Mouse (Mus musculus) thymus, postnatal 25 days (tissue): ENCODE results near the gene Tnfaip3.

Source experiments
- DNase-seq: peaks from one replicate; pipeline ENCODE4 v3.0.0; 2022

Tnfaip3 gene

DNA sequence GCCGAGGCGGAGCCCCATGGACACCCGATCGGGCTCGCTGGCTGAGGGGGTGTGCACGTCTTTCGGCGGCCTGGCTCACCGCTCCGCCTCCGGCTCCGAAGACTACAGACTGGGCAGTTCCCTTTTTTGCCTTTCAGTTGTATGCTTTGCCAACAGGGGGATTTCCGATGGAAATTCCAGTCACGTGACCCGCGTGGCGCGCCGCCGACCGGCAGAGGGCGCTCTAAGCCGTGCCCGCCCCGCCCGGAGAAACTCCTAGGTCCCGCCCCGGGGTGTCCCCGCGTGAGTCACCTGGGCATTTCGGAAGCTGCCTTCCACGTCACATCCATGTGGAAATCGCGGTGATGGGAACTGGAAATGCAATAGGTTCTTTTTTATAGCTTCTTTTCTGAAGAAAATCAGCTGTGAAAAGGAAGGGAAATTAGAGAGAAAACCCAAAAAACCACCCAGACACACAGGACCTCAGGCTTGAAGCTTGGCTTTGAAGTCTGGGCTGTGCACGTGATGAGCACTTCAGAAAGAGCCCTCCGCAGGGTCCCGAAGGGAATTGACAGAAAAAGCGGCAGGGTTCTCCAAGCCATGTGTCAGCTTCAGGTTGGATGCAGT is at the start of gene Tnfaip3:
Gene Tnfaip3 (minus strand): TSS at position 401 of the 606 bp plus-strand sequence.
- peak; percentile 99 for DNase-seq

DNA sequence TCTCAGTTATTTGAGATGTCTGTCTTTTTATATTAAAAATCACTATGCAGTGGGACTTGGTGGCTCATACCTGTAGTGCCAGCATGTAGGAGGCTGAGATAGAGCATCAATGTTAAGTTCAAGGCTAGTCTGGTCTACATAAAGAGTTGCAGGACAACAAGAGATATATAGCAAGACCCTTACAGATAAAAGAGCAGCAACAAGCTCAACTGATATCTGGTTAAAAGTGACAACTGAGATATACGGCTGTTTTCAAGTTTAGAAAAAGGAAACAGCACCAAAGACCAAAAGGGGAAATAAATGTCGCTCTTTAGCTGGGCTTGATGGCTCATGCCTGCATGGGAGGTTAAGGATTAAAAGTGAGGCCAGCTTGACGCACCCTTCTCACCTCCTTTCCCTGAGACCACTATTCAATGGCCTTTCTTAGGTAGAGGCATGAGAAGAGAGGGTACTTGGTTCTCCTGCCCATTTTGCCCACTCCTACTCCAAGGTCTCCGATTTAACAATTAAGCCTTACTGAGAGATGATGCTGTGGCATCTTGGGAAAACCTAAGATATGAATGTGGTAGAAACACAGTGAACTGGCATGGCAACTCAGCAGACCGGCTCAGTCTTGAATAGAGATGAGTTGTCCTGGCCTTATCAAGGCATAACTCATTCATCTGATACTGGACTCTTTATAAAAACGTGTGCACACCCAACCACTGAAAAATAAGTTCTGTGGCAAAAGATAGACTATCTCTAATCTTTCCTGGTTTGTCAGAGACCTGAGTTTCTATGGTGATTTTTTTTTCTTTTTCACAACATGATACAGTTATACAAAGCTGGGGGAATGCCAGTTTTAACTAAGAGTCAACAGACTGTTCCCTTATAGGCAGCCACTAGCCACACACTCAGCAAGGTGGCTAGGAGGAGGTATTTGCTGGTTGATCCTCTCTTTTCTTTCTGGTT is 49.5 kb upstream of the Tnfaip3 start:
- no peak for DNase-seq

DNA sequence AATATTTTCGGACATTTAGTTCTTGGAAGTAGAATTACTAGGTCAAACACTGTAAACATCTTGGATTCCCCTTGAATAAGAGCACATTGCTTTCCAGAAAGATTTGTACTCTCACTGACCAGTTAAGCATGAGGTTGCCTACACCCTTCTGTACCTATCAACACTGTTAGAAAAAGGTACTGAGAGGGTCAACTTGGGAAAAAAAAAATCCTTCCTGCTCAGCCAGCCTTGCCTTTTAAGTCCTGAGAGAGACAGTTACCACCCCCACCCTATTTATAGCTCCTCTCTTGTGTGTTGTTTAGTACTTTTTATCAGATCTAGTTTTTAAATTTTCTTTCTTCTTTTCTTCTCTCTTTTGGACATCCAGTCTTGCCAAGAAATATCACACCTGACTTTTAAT is 48.2 kb upstream of the Tnfaip3 start:
- no peak for DNase-seq

DNA sequence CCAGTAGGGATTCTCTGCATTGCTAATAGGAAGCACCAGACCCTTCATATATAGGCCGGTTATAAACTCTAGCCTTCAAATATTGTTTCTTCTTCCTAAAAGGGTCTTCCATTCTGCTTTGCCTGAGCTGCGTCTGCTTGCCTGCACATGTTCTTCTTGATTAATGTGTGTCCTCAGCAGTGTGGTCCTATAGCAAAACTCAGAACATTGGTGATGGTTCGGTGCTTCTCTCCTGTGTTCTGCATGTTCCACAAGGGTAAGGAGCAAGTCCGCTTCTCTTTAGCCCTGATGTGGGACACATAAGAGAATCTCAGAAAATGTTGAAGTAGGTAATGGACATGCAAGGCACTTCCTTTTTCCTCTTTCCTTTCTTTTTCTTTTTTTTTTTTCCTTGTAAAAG is 47.8 kb upstream of the Tnfaip3 start:
- DNase-seq, result peak; percentile 42

GRCm38 (mm10) chr10:19062098-19062905 is 46.8 kb upstream of the Tnfaip3 start:
- peak; percentile 74 for DNase-seq

- no peak for DNase-seq
Observed at GRCm38 (mm10) chr10:19061201-19061600, 45.7 kb upstream of the Tnfaip3 start.

GRCm38 (mm10) chr10:19053524-19053923 is 38.1 kb upstream of the Tnfaip3 start:
- no peak for DNase-seq

GRCm38 (mm10) chr10:19045986-19046385 is 30.5 kb upstream of the Tnfaip3 start:
- DNase-seq, result no peak

DNA sequence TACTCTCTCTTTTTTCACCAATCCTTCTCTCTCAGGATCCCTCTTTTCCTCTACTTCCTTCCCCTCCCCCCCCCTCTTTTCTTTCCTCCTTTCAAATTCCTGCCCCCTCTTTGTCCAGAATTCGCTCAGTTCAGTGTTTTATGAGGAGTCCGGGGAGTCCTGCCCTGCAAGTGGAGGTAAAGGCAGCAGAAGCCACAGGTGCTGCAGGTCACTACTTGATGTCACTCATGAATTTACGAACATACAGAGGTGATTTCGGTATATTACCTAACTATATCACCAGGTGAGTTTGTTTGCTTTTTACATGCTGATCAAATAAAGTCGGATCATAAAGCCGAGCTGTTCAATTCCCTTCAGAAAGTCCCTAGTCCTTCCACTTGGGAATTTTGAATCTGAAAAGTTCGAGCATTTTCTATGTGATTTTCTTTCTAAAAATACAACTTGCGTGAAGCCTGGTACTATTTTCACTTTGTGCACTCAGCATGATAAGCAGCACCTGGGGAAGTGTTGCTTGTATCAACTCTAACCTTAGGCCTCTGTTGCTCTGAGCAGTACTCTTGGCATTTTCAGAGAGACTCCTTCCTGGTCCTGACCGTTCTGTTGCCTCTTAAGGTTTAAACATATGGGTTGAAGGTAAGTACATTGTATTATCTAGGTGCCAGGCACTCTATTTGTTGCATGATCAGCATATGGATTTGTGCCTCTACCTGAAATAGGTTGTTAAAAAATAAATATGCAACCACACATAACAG is 29.5 kb upstream of the Tnfaip3 start:
- DNase-seq, result no peak

DNA sequence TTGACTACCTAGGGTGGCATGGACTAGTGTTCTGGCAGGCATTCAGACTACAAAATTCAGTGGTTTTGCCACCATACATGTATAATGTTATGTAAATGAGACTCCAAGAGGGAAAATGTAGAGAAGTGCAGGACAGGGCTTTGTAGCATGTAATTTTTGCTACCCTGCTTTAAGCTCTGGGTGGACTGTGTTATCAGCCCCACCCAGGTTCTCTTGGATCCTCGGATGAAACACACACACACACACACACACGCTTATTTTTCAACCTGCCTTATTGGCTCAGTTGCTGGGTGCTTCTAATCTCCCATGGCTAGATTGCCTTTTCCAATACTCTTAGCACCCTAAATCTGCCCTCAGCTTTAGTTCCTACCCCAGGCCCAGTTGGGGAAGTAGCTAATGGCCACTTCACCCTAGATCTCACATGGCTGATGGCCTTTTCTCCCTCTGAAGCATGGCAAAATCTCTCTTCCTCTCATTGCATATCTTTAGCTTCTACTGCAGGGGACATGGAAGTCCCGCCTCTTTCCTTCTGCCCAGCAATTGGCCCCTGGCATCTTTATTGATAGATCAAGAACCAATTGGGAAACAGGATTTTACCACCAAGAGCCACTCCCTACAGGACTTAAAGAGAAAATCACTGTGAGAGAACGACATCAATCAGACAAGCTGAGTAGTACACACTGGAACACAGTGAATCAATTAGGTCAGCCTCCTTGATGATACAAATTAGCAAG is 28.2 kb upstream of the Tnfaip3 start:
- peak; percentile 55 for DNase-seq

DNA sequence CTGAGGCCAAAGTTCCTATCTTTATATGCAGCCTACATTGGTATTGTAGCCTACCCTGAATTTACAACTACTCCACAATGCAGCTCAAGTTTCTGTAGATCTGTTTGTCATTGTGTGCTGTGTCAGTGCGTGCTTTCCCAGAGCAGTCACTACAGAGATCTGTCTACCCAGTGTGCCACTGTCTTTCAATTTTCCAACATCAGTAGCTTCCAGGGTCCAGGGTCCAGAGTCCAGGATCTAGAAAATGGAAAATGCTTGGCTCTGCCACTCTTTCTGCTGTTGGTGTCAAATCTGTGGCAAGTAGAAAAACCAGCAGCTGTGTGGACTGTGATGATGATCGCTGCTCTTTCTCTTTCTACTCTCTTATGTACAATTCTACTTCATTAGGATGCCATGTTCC is 24.7 kb upstream of the Tnfaip3 start:
- no peak for DNase-seq

DNA sequence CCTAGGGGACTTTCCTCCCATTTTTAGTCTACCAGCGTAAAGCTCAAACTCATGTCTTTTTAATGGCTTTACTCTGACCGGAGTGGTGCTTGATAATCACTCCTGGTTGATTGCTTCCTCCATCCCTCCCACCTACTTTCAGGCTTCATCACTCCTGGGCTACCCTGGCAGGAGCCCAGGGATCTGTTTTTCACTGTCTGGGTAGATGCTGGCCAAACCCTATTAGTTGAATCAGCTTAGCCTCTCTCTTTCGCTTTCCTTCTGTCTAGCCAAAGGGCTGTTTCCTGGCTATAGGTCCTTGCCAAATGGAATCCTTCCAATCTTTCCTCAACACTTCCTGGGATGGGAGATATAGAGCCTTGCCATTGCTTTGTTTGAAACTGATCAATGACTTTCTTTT is 19.3 kb upstream of the Tnfaip3 start:
- DNase-seq, result no peak

DNA sequence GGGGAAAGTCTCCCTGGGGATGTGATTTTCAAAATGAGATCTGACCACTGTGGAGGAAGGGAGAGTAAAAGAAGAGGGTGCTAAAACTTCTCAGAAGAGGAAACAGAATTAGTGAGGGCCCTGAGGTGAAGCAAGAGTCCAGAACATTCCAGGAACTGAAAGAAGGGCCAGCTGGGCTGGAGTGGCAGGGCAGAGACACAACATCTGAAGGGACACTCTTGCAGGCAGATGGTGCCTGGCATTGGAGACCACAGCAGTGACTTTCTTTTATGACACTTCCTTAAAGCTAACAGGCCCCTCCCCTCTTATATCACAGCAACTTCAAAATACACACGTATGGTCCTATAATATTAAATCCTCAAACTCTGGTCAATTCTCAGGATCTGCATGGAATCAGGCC is 18.2 kb upstream of the Tnfaip3 start:
- DNase-seq, result no peak

DNA sequence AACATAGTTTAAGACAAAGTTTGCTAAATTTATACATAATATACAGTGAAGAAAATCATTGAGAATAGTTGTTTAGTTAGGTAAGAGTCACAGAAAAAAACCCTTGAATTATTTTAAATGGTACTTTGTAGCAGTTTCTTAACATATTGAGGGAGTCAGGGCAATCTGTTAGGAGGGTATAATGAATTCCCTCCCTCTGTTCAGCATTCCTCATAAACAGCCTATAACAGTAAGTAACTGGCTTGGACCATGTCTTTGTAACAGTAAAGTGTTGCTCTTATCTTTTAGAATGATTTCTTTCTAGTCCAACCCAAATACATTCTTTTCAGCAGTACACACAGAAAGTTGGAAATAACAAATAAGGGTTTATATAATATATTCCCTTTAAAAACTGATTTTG is 16.4 kb upstream of the Tnfaip3 start:
- no peak for DNase-seq

DNA sequence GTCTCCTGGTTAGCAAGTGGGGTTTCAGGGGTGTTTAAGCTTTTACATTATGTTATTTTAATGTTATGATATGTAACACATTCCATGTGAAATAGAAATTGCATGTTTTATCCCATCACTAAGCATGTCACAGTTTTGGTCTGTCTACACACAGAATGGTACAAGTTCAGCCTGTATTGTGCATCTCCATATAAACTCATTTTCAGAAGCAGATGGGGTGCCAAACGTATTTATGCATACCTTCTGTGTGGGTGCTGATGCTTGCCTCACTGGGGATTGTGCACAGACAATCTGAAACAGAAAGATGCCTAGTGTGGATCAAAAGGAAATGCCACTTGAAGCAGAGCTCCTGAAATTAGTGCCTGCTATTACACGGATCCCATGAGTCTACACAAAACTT is 15.2 kb upstream of the Tnfaip3 start:
- DNase-seq, result no peak

GRCm38 (mm10) chr10:19026710-19027109 is 11.3 kb upstream of the Tnfaip3 start:
- no peak for DNase-seq

DNA sequence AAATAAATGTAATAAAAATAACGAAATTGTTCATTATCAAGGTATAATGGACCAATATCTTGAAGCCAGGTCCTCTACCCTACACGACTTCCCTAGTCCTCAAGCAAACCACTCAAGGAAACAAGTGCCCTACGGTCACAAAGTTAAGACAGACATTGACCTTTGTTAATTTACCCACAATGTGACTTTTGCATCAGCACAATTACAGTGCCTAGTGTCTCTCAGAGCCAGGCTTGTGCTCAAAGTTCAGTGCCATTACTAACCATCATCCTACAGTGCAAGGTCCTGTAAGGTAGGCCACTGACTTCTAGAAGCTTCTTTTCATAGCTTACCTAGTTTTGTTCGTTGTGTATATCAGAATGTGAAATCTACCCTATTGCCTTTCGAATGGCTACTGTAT is 8.9 kb upstream of the Tnfaip3 start:
- no peak for DNase-seq

DNA sequence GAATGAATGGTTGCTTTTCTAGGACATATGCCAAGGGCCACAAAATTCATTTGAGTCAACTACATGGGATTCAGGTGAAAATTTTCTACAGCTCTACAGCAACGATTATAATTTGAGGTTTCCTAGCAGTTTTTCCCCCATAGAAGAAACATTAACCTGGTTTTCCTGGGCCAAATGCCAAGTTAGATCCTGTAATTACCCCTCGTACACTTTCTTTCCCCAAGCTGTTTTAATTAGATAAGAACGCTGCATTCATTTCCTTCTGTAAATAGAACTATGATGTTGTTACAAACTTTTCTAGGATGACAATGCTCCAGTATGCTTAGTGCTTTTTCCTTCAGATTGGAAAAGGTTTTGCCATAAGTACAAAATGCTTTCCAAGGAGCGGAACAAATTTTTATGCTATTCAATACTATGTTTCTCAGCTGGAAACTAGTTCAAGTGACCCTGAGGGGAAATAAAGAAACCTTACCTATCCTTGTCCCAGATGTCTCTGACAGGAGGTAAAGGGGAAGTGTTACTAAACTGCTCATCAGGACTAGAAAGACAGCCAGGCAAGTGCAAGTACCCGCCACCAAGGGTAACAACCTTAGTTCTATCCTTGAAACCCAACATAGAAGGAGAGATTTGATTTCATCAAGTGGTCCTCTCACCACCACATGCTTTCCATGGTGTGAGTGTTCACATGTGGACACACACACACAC is 8.3 kb upstream of the Tnfaip3 start:
- DNase-seq, result no peak

GRCm38 (mm10) chr10:19022272-19022671 is 6.8 kb upstream of the Tnfaip3 start:
- no peak for DNase-seq

GRCm38 (mm10) chr10:19016823-19017471 is 1.5 kb upstream of the Tnfaip3 start:
- DNase-seq, result no peak
